Mouse (Mus musculus) gonadal fat pad, adult 2 months (tissue): ENCODE data around the gene Pcsk5. TPM values are rescaled to one million over a fixed set of nuclear protein-coding genes. Genes with fewer than 3 reads are reported as not detected.

Source experiments
- DNase-seq: peaks from one replicate; pipeline ENCODE4 v3.0.0-alpha.2; 2012; ENCODE audit warnings: low read depth
- polyA plus RNA-seq: library from polyadenylated mRNA; depleted of rRNA; stranded (reverse); fragments of >200 nt; gene quantifications from 2 replicates; pipeline ENCODE4 v1.2.3, GENCODE M21; 2012

Pcsk5 gene
- polyA plus RNA-seq, 1 experiment: 19.9 TPM

DNA sequence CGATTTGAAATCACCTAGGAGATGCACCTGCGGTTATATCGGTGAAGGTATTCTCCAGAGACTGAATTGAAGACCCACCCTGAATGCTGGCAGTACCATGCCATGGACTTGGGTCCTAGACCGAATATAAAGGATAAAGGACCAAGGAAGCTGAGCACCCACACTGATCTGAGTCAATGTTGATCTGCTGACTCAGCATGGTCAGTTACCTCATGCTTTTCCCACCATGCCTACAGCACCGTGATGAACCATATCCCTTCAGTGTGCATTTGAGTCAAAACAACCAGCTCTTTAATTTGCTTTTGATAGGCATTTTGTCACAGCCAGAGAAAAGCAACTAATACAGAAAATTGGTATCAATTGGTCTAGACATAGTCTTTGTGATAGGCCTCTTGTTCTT is 262.9 kb downstream of the Pcsk5 start:
- DNase-seq: no peak

DNA sequence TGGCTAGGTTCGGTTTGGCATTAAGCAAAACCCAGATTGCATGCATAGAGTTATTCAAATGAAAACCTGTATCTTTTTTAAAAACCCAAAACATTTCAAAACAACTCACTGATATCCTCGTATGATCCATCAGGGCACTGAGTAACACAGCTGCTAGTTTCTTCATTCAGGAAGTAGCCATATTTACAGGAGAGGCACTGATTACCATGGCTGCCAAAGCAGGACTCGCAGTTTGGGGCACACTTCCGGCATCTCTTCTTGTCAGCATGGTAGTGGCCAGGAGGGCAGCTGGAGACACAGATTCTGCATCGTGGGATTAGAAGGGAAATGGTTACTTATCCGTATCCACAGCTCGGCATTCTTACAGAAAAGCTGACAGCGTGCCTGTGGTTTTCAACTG is 265.1 kb downstream of the Pcsk5 start:
- DNase-seq: no peak

DNA sequence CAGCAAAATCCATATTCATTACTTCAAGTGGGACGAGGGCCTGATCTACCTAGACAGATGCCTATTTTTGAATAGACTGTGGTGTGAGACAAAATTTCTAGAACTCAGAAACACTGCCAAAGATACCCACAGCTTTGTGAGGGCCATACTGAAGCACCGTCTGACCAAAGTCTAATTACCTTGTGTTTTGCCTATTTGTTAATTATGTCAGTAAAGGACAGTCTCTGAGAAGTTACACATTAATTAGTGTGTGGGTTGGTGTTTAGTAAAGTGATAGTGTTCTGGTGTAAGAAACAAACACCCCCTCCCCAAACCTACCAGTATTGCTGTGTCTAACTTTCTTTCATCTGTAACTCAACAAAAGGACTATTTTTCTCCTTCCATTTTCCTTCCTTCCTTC is 266.5 kb downstream of the Pcsk5 start:
- DNase-seq: no peak

DNA sequence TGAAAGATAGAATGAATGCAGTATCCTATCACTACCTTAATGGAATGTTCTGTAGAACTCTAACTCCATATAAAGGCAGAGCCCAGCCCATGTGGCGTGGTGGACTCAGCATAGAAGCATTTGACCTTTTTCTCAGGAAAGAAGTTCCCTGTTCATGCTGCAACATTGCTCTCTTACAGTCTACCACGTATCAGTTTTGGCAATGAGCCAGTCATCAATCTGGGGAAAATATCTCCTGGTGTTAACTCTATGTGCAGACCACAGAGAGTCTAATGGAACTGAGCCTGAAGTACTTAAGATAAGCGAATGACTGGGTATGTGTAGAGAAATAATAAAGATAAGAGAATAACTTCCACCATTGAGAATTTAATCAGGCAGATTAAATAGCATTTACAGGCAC is 270.2 kb downstream of the Pcsk5 start:
- DNase-seq: no peak

DNA sequence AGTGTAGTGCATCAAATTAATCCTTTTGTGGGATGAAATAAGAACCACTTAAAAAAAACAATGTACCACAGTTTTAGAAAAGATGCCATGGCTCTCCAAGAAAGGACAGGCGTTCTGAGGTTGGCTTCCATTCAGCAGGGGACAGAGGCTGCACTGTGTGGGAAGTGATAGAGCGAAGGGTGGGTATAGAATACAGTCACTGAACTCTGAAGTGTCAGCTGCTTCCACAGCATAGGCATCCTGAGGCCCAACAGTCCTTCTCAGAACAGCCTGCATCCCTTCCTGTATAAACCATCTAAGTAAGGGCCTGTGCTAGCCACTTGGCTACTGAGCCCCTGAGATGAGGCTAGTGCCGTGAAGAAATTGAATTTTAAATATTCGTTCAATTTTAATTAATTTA is 271.3 kb downstream of the Pcsk5 start:
- DNase-seq: no peak

DNA sequence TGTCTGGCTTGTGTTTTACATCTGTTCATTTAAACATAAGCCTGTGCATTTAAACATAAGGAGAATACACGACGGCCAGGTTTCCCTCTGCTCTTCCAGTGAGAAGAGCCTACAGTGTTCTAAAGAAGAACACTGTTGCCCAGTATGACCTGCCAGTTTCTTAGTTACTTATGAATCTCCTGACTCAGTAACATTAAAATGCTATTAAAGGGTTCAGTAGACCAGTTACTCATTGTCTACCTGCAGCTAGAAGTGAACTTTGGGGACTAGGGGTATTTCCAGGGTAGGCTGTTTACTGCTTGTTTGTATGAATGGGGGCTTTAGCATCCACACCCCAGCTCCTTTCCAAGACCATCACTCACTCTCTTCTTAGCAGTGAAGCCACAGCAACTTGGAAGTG is 278.7 kb downstream of the Pcsk5 start:
- DNase-seq: no peak

DNA sequence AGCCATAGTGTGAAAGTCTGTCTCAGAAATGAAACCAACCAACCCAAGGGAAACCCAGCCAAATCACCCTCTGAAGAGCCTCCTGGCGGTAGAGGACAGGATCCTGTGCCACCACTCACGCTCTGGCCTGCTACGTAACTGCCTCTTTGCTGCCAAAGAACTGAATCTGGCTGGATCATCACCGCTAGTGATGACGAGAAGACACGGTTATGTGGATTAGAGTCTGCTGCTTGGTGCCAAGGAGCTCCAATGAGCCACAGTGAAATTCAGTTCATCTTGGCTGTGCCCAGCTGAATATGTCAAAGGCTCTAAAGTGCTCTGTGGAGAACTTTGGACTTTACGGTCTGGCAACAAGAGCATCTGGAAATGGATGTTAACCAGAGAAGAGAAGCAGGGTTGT is 282.3 kb downstream of the Pcsk5 start:
- DNase-seq: peak; percentile 72

DNA sequence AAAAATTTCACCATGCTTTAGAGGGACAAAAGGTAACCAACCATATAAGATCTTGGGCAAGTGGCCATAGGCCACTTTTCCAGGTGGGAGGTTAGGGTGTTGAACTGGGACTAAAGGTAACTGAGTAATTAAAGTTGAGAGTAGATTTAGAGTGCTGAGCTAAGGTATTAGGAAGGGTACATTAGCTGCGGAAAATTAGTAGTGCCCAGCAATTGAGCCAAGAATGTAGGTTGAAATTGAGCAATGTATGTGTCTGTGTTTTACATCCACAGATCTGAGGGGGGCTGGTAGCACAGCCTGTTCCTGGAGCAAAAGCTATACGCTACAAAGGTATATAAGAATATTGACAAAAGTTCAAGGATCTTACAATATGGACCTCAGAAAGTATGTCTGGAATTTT is 282.9 kb downstream of the Pcsk5 start:
- peak; percentile 57 for DNase-seq

DNA sequence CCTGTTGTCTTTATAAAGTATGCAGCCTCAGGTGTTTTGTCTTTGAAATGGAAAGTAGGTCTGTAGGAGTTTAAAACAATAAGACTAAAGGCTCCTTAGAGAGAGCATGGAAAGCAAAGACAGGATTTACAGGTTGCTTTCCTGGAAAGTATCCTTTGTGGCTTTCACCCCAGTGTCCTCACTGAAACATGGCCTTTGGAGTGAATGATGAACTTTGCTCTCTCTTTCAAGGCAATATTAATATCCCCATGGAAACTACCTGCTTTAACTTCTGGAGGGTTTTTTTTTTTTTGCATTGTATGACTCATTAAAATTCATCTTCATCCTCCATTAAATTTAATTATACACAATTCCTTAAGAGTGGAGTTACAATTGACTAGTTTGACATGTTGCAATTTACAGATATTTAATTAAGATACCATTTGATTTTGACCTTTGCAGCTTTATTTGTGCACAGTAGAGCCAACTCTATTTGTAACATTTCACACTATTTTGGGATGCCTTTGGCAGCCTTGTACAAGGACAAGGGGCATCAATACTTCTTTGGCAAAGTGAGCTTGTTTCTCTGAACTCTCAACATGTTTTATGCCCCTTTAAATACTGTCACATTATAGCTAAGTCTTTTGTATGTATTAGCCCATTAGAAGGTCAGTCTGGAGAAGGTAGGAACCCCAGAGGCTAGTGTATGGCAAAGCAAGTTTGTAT is 283.9 kb downstream of the Pcsk5 start:
- DNase-seq: no peak

DNA sequence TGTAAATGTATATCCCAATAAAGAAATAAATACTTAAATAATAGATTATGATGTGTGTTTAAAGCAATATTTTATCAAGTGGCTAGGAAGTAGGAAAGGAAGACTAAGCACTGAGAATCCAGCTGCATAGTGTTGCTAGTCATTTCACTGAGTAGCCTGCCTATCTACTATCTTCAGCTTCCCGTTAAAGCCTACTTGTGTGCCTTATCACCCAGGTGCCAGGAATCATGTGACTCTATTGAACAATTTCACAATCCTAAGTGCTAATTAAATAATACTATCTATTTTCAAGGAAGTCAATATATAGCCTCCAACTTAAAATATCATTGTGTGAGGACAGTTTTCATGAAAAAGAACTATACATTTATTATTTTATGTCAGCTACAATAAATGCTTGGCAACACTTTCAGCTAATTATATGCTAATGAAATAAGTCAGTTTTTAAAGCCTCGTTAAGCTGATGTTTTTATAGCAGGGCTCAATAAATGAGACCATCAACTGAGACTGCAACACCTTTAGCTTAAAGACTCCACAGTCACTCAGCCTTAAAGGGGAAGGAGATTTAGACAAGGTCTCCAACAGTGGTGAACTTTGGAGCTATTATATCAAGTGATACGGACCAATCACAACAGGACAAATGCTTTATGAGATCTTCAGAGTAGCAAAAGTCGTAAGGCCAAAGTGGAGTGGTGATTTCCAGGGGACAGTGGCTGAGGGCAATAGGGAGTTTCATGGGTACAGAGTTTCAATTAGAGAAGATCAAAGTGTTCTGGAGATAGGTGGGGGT is 308.5 kb downstream of the Pcsk5 start:
- no peak for DNase-seq

DNA sequence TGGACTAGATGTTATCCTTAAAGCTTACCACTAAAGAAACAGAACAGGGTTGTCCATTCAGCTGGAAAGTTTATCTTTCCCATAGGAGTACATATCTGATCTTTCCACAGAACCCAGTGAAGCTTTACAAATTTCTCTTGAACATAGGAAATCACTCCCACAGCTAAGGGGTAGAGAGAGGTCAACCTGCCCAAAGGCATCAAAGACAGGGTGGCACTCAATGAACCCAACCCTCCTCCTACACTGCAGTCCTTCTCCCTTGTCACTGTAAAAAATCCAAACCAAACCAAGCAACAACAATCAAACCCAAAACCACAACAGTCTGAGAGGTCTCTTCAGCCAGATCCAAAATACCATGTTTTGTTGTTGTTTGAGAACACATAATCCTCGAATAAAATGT is 311.9 kb downstream of the Pcsk5 start:
- peak; percentile 8 for DNase-seq

DNA sequence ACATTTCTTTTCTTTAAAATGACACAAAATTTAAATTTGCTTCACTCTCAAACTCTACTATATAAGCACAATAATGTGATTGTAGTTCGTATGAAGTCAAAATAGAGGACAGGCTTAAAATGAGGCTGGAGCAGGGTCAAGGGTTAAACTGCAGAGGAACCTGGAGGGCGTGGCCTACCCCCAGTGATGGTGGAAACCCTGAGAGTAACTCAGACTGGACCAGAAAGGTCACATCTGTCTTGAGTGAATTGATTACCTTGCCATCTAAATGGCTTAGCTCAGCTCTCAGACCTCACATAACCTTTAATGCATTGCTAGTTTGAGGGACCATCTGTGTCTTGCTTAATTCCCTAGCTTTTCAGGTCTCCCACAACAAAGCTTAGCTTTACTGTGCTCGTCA is 323.0 kb downstream of the Pcsk5 start:
- DNase-seq: no peak

DNA sequence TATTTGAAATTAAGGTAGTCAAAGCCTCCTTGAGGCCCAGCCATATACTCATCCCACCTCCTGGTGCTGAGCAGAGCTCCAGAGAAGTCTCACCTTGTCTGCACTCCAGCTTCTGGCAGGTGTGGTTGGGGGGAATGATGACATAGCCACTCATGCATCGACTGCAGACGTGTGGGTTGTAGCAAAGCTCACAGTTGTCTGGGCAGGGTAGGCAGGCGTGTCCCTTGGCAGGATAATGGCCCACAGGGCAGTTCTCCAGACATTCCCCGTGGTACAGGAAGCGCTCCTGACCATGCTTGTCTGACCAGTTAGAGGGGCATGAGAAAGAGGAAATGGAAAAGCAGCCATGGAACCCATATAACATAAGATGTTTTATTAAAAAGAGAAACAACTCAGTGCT is 326.1 kb downstream of the Pcsk5 start:
- DNase-seq: no peak

DNA sequence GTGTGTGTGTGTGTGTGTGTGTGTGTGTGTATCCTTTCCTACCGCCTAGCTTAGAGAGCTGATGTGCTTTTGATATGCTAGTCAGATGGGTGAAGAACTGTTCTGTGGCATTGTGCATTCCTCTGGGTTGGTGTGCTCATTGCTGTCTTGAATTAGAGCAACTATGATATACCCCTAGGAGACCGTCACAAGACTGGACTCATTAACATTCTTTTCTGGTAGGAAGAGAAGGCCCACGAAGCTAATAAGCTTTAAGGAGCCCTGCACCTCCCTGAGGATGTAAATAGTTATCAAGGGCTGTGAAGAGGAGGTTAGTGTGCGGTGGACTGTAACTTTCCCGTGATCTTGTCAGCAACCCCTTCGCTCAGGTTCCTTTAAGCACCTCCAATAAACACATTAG is 333.2 kb downstream of the Pcsk5 start:
- no peak for DNase-seq

DNA sequence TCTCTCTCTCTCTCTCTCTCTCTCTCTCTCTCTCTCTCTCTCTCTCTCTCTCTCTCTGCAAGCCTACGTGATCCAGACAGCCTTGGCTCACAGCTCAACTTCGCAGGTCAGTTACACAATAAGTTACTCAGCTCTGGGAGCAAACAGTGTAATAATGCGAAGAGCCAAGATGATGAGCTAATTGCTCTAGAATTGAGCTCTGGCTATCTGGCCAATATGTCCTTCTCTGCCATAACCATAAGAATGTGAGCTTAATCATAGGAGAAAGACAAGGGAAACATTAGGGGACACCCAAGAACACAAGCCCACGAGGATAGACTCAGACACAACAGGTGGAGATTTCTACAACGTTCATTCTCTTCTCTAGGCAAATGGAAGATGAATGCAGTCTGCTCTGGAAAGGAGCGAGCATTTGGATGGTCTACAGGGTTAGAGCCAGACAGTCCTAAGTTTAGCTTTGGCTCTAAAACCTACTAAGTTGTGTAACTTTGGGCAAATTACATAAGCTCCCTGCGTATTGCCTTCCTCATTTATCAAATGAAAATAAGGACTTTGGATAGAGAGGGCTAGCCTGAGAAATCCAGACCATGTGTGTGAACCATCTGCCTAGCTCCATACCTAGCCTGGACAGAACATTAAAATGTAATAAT is 338.7 kb downstream of the Pcsk5 start:
- DNase-seq: peak; percentile 6

DNA sequence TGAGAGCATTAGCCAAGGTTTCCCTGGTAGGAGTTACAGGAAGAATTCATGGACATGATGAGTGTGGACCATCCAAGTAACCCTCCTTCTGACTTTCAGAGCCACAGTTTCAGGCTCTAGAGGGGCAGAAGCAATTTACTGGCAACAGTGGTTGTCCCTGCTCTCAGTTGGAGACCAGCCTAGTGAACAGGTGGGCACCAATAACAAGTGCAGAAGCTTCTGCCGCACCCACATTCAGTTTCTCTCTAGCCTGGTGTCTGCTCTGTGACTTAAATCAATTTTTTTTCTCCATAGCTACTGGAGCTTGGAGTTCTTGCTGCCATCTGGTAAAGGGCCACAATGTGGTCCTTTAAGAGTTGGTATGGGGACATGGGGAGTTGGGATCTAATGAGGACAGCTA is 341.3 kb downstream of the Pcsk5 start:
- DNase-seq: no peak

DNA sequence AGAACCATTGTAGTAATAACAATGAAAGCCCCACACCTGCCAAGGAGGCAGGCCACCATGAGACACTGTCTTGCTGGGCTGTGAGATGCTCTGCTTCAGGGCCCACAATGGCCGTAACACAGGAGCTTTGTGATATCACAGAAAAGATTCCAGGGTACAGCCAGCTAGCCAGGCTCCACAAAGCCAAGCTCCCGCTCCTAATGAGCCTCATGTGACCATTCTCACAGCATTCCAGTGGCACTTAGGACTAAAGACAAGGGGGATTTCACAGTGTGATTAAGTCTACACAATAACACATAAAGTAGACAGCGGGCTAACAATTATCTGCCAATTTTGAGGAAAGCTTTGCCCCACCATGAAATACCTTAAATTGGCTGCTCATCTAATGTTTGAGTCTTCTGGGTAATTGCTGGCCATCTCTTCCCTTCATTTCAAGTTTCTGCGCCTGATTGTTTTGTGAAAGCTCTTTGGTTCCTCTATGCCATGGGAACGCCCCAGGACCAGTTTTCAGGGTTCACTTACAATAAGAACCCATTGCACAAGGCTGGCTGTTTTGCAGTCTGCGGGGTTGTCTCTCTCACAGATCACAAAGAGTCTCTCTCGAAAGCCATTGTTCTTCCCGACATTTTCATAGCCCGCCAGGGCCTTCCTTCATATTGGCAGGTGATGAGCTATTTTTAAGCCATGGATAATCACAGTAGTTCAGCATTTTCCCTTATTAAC is 345.4 kb downstream of the Pcsk5 start:
- DNase-seq: no peak

DNA sequence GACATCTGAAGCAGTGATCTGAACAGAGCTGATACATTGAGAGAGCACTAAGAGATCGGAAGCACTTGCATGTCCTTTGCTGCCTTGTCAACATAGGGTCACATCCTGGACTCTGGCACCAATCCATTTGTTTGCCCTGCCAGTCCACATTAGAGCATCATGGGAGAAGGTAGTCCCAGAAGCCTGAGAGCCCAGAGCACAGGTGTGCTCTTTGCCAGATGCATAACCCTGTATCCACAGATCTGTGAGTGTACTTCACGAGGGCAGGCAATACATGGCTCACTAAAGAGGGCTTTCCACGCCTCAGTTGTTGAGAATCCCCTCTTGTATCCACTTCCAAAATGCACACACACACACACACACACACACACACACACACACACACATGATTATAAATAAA is 346.1 kb downstream of the Pcsk5 start:
- DNase-seq: no peak

DNA sequence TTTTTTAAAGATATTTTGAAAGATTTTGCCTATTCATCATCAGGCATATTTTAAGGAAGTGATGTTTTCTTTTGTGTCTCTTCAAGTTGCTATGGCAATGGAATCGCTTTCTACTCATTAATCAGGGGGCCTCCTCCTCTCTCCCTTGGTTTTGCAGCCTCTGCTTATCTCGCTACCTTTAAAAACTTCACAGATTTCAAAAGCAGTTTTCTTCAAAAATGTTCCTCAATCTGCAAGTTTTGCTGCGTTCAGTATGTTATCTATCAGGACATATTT is 347.6 kb downstream of the Pcsk5 start:
- DNase-seq: no peak

DNA sequence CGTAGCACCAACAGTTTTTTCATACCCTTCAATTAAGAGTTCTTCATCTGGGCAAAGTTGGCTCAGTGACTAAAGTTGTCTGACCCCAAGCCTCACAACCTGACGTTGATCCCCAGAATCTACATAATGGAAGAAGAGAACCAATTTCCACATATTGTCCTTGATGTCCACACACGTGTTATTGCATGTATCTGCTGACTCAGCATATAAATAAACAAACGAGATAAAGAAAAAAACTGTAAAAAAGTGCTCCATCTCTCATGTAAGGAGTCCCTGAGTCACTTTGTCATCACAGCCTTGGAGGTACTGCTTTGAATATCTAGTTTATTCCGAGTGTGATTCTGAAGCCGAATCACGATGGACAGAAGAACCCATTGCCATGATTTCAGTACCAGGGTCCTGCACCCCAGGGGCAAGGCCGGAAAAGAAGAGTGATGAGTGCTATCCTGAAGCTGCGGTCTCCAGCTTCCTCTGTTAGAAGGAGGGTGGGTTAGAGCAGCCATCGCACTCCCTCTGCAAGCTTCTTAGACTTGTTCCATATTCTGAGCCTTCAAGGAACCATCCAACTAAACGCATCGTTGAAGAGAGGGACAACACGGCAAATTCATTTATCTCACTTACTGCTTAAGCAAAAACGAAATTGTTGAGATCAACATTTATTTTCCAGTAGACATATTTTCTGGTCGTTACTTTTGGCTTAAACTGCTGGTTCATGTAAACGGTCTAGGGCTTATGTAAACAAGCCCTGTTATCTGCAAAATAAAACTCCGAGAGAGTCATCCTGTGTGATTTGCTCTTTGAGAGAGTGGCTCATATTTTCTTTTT is 348.2 kb downstream of the Pcsk5 start:
- no peak for DNase-seq

DNA sequence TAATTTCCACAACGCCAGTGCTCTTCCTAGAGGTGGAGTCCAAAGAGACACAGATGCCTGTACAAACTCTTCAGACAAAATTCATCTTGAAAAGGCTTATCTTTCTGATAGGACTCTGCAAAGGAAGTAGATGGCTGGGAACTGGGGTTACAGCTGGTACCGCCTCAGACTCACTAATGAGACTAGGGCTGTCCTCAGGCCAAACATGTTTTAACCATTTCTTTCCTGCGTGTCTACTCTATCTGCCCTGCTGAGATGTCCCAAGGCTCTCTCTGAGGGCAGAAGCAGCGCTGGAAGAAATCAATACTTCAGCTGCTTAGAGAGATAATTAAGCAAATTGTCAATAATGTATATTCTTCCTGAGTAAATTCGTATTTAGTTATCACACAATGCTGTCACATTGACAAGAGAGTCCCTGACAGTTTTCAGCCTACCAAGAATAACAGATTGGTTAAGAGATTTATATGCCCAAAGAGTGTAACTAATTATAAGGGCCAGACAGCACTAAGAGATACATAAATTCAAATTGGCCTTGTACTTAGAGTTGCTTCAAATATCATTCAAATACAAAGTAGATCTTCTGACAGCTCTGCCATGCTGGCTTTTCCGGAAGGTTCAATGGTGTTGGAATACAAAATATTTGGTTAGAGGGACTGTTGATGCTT is 355.2 kb downstream of the Pcsk5 start:
- no peak for DNase-seq
